Mouse (Mus musculus) myocyte (in vitro differentiated cells): ENCODE data around the gene Pgap2. TPM values are rescaled to one million over a fixed set of nuclear protein-coding genes. Genes with fewer than 3 reads are reported as not detected.

Experiments
- H3K27me3 ChIP-seq: one replicate; pipeline ENCODE4 v1.6.1; 2011; ENCODE audit not compliant: control insufficient read depth, insufficient read depth, insufficient read length
- H3K36me3 ChIP-seq: one replicate; pipeline ENCODE4 v1.6.1; 2011; ENCODE audit not compliant: control insufficient read depth, insufficient read depth
- H3K4me2 ChIP-seq: one replicate; pipeline ENCODE4 v1.6.1; 2011; ENCODE audit warnings: low read depth, control low read depth
- H3K4me3 ChIP-seq: one replicate; pipeline ENCODE4 v1.5.1; 2011; ENCODE audit warnings: mild to moderate bottlenecking, control low read depth, moderate library complexity
- H3K79me2 ChIP-seq: one replicate; pipeline ENCODE4 v1.6.1; 2011; ENCODE audit not compliant: control insufficient read depth, insufficient read depth
- H3ac ChIP-seq: one replicate; pipeline ENCODE4 v1.6.1; 2011; ENCODE audit not compliant: control insufficient read depth, insufficient read length
- CEBPB ChIP-seq: IDR thresholded peaks from 2 replicates; pipeline ENCODE4 v1.6.1; 2011; ENCODE audit warnings: mild to moderate bottlenecking, moderate library complexity; ENCODE audit not compliant: poor library complexity, insufficient read depth, severe bottlenecking
- E2F4 ChIP-seq: IDR thresholded peaks from one replicate; pipeline ENCODE4 v1.6.1; 2011; ENCODE audit warnings: mild to moderate bottlenecking, control low read depth, moderate library complexity; ENCODE audit not compliant: insufficient read depth
- MAX ChIP-seq: IDR thresholded peaks from one replicate; pipeline ENCODE4 v1.6.1; 2011; ENCODE audit warnings: low read depth, mild to moderate bottlenecking, control low read depth
- MYOD1 ChIP-seq, 3 experiments: IDR thresholded peaks; one replicate each; pipeline ENCODE4 v1.6.1; 2011; ENCODE audit warnings: control low read depth in 2 of 3, low read depth in 2 of 3, mild to moderate bottlenecking in 2 of 3, moderate library complexity in 1 of 3; ENCODE audit not compliant: insufficient read length in 2 of 3, control insufficient read depth in 1 of 3
- MYOG ChIP-seq, 3 experiments: IDR thresholded peaks; one replicate each; pipeline ENCODE4 v1.6.1; 2011; ENCODE audit warnings: control low read depth in 2 of 3, low read depth in 2 of 3, mild to moderate bottlenecking in 2 of 3; ENCODE audit not compliant: insufficient read length in 2 of 3, control insufficient read depth in 1 of 3, insufficient read depth in 1 of 3
- POLR2A ChIP-seq: IDR thresholded peaks from one replicate; pipeline ENCODE4 v1.6.1; 2011; ENCODE audit warnings: low read depth, mild to moderate bottlenecking, control low read depth, moderate library complexity; ENCODE audit not compliant: insufficient read length
- POLR2AphosphoS2 ChIP-seq: IDR thresholded peaks from one replicate; pipeline ENCODE4 v1.6.1; 2011; ENCODE audit warnings: low read depth, control low read depth; ENCODE audit not compliant: insufficient read length
- REST ChIP-seq: IDR thresholded peaks from one replicate; pipeline ENCODE4 v1.6.1; 2011; ENCODE audit warnings: mild to moderate bottlenecking, control low read depth, moderate library complexity; ENCODE audit not compliant: insufficient read depth, insufficient read length
- SRF ChIP-seq: IDR thresholded peaks from one replicate; pipeline ENCODE4 v1.6.1; 2011; ENCODE audit warnings: low read depth; ENCODE audit not compliant: control insufficient read depth, insufficient read length
- TCF12 ChIP-seq: IDR thresholded peaks from one replicate; pipeline ENCODE4 v1.6.1; 2011; ENCODE audit warnings: mild to moderate bottlenecking, control low read depth; ENCODE audit not compliant: poor library complexity, insufficient read depth, severe bottlenecking
- TCF3 ChIP-seq: IDR thresholded peaks from one replicate; pipeline ENCODE4 v1.6.1; 2011; ENCODE audit warnings: low read depth, control low read depth; ENCODE audit not compliant: insufficient read length
- USF1 ChIP-seq: IDR thresholded peaks from one replicate; pipeline ENCODE4 v1.6.1; 2011; ENCODE audit warnings: low read depth, mild to moderate bottlenecking, control low read depth, moderate library complexity
- polyA plus RNA-seq: library from polyadenylated mRNA; unstranded; fragments of >200 nt; fragmentation: generic; extraction: Trizol; gene quantifications from one replicate; pipeline ENCODE4 v1.2.1, GENCODE M21; 2012; ENCODE audit warnings: missing spikeins

The Pgap2 gene
- polyA plus RNA-seq, 1 experiment = 33.3 TPM

DNA sequence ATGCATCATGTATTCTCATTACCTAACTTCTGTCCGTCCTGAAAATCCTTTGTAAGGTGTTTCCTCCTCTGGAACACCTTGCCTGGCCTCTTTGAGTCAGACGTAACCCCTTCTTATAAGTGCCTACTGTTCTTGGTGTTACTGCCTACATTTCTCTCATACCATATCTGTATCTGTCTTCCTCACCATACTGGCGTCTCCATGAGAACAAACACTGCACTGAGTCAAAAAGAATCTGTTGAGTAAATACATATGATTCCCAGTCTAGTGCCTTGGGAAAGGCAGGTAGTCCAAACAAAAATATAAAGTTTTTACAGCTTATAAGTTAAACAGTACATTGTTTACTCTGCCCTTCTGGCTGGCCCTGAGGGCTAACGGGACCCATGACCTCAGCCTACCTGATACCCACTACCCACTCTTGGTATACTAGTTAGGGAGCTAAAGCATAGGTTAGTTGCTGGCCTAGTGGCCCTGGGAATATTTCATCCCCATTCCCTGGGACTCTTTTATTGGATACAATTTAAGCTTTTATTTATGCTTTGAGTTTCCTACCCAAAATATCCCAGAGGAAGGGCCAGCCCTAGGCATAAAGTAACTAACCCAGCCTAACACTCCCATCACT, 18.2 kb downstream of the Pgap2 start:
- Histone ChIP-seq H3K4me2 (no peak overlapping the region), H3K36me3 (no peaks in the 10 kb centered on the region), H3K27me3 (no peaks in the 10 kb centered on the region), H3K4me3 (no peak overlapping the region), H3ac (no peak overlapping the region), H3K79me2 (no peaks in the 10 kb centered on the region)
- TF ChIP-seq E2F4 (no peak), SRF (no peak), TCF3 (no peak), CEBPB (no peak)

DNA sequence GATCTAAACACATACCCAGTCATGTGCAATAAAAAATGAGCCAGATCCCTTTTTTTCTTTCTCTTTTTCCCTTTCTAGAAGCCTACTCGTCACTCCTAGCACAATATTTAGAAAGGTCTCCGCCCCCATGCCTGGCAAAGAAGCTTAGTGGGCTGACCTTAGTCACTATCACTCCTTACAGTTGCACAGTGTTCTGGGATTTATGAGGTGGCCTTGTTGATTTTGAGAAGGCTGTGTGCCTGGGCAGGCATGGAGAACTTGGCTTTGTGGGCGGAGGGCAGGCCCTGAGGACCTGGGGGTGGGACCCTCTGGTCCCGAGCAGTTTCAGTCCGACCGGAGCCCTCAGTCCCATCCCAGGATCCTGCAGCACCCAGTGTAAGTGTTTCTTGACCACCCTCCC, 19.8 kb downstream of the Pgap2 start:
- Histone ChIP-seq H3K79me2 (no peaks in the 10 kb centered on the region), H3K36me3 (no peaks in the 10 kb centered on the region), H3K27me3 (no peaks in the 10 kb centered on the region), H3K4me2 (no peak overlapping the region), H3K4me3 (no peak overlapping the region), H3ac (no peak overlapping the region)
- TF ChIP-seq MYOD1 (IDR thresholded peaks at IDR 0.05; ENCODE audit: control insufficient read depth in 1 of 3, insufficient read length in 2 of 3, low read depth in 2 of 3) = no peak
- no peak for TF ChIP-seq POLR2AphosphoS2
- TF ChIP-seq MAX = no peak
- no peak for TF ChIP-seq E2F4
- no peak for TF ChIP-seq TCF12
- TF ChIP-seq CEBPB = no peak
- TF ChIP-seq USF1 = no peak
- TF ChIP-seq TCF3 = no peak
- TF ChIP-seq REST = no peak
- no peak for TF ChIP-seq POLR2A
- TF ChIP-seq MYOG (IDR thresholded peaks at IDR 0.05; ENCODE audit: control insufficient read depth in 1 of 3, insufficient read depth in 1 of 3, insufficient read length in 2 of 3, low read depth in 2 of 3) = no peak
- no peak for TF ChIP-seq SRF

DNA sequence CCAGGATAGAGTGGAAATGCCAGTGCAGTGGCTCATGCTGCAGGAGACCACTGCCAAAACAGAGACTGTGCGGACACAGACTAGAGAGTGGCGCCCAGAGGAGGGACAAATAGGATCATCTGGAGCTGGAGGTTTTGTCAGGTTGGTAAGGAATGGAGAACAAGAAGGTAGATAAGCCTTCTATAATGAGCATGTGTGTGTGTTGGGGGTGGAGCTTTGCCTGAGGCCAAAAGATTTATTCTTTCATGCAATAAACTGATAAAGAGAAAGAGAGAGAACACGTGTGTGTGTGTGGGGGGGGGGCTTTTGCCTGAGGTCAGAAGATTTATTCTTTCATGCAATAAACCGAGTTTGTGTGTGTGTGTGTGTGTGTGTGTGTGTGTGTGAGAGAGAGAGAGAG, 23.1 kb downstream of the Pgap2 start:
- TF ChIP-seq TCF12 (no peak), MAX (no peak), USF1 (no peak), TCF3 (no peak), POLR2A (no peak), E2F4 (no peak)
- Histone ChIP-seq H3K4me3 (no peak overlapping the region), H3ac (no peak overlapping the region), H3K27me3 (no peaks in the 10 kb centered on the region), H3K36me3 (peaks cover 4% of the 10 kb centered on the region), H3K4me2 (no peak overlapping the region), H3K79me2 (no peaks in the 10 kb centered on the region)

DNA sequence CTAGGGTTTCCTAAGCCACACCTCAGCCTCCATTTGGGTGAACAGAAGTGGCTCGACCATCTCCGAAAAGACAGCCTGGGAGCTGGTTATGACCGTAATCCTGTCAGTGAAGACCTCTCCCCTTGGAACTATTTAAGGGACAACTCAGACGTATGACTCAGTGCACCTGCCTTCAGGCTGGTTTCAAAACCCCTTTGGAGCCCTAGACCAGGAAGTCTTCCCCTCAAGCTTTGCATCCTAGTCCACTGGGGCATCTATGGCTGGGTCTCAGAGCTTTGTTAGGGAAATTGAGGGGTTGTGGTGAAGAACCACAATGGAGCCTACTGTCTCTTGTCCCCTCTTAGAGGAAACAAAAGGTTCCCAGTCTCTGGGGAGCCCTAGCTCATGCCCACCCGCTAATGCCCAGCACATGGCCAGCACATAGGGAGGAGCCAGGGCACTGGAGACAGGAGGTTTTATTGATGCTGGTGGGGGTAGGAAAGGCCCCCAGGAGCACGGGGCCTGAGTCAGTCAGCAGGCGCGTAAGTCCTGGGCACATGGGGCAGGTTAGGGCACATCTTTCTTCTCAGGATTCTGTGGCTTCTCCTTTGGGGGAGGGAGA, 28.8 kb downstream of the Pgap2 start:
- no peak overlapping the region for H3K4me3 ChIP-seq
- no peak overlapping the region for H3K4me2 ChIP-seq
- no peak overlapping the region for H3ac ChIP-seq
- peaks cover 23% of the 10 kb centered on the region for H3K79me2 ChIP-seq
- no peaks in the 10 kb centered on the region for H3K27me3 ChIP-seq
- no peak for TF ChIP-seq REST
- no peak for TF ChIP-seq TCF3
- no peak for TF ChIP-seq E2F4
- TF ChIP-seq POLR2AphosphoS2 = no peak
- TF ChIP-seq MYOG (IDR thresholded peaks at IDR 0.05; ENCODE audit: control insufficient read depth in 1 of 3, insufficient read depth in 1 of 3, insufficient read length in 2 of 3, low read depth in 2 of 3) = no peak
- no peak for TF ChIP-seq MYOD1 (IDR thresholded peaks at IDR 0.05; ENCODE audit: control insufficient read depth in 1 of 3, insufficient read length in 2 of 3, low read depth in 2 of 3)
- no peak for TF ChIP-seq SRF
- peaks cover 10% of the 10 kb centered on the region for H3K36me3 ChIP-seq

DNA sequence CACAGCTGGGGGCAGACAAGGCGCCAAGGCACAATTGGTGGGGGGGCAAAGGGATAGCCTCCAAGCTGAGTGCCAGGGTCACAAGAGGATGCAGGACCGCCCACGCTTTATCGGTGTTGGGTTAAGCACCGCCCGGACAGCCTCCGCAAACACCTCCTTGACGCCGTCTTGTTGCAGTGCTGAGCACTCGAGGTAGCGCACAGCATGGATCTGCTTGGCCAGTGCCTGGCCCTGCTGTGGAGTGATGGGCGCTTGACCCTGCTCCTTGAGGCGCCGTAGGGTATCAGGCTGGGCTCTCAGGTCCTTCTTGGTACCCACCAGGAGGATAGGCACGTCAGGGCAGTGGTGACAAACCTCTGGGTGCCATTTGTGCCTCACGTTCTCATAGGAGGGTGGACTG, 29.6 kb downstream of the Pgap2 start:
- no peak for TF ChIP-seq E2F4
- no peak for TF ChIP-seq USF1
- no peak for TF ChIP-seq REST

More for the DNA sequence above, 29.6 kb downstream of the Pgap2 start:
- H3K4me3 ChIP-seq = no peak overlapping the region
- H3K4me2 ChIP-seq = no peak overlapping the region
- peaks cover 31% of the 10 kb centered on the region for H3K79me2 ChIP-seq
- H3ac ChIP-seq = no peak overlapping the region
- H3K27me3 ChIP-seq = no peaks in the 10 kb centered on the region
- peaks cover 10% of the 10 kb centered on the region for H3K36me3 ChIP-seq
